Mouse (Mus musculus) embryonic facial prominence, embryonic 14.5 days (tissue): ENCODE data around the gene Zc3h7b. TPM values are rescaled to one million over a fixed set of nuclear protein-coding genes. Genes with fewer than 3 reads are reported as not detected.

Source experiments
- ATAC-seq: fragments of 200-750 bp; cut with Nextera tagmentation; 2 replicates; pipeline ENCODE4 v1.8.0; 2017; ENCODE audit warnings: low read depth, moderate number of reproducible peaks, moderate TSS enrichment
- DNase-seq: peaks from one replicate; pipeline ENCODE4 v3.0.0-alpha.2; 2015; ENCODE audit warnings: low spot score
- H3K27ac ChIP-seq: fragments of 300-500 bp; sonication (generic); replicated peaks from 2 replicates; pipeline ENCODE4 v1.5.1; 2014; ENCODE audit warnings: low read depth, mild to moderate bottlenecking, low read length, moderate library complexity
- H3K27me3 ChIP-seq: fragments of 300-500 bp; sonication (generic); replicated peaks from 2 replicates; pipeline ENCODE4 v1.6.1; 2014; ENCODE audit warnings: low read length; ENCODE audit not compliant: control insufficient read depth, insufficient read depth
- H3K36me3 ChIP-seq: fragments of 300-500 bp; sonication (generic); 2 replicates; pipeline ENCODE4 v1.6.1; 2014; ENCODE audit warnings: low read length, mixed read lengths; ENCODE audit not compliant: control insufficient read depth, insufficient read depth
- H3K4me1 ChIP-seq: fragments of 300-500 bp; sonication (generic); 2 replicates; pipeline ENCODE4 v1.6.1; 2014; ENCODE audit warnings: antibody characterized with exemption, low read length; ENCODE audit not compliant: control insufficient read depth, insufficient read depth
- H3K4me2 ChIP-seq: fragments of 300-500 bp; sonication (generic); 2 replicates; pipeline ENCODE4 v1.6.1; 2014; ENCODE audit warnings: low read depth, mild to moderate bottlenecking, low read length, moderate library complexity, mixed read lengths
- H3K4me3 ChIP-seq: fragments of 300-500 bp; sonication (generic); 2 replicates; pipeline ENCODE4 v1.5.1; 2014; ENCODE audit warnings: low read depth, mild to moderate bottlenecking, low read length
- H3K9ac ChIP-seq: fragments of 300-500 bp; sonication (generic); 2 replicates; pipeline ENCODE4 v1.6.1; 2014; ENCODE audit warnings: low read depth, mild to moderate bottlenecking, low read length, moderate library complexity, mixed read lengths
- H3K9me3 ChIP-seq: fragments of 300-500 bp; sonication (generic); 2 replicates; pipeline ENCODE4 v1.6.1; 2016; ENCODE audit warnings: low read length; ENCODE audit not compliant: control insufficient read depth
- WGBS: fragments of 180-500 bp; shearing (Covaris S2); extraction: QIAGEN DNeasy Blood & Tissue Kit; methylation state at CpG from one replicate; pipeline ENCODE4 v1.1.7; 2014; 5-methylcytosine and 5-hydroxymethylcytosine counted together
- polyA plus RNA-seq: library from polyadenylated mRNA; unstranded; fragments of >200 nt; fragmentation: Nextera tagmentation; extraction: Ambion mirVana; gene quantifications from 2 replicates; pipeline ENCODE4 v1.2.1, GENCODE M21; 2014

Gene Zc3h7b
- polyA plus RNA-seq, 1 experiment from 2014 or later = 28.7 TPM

DNA sequence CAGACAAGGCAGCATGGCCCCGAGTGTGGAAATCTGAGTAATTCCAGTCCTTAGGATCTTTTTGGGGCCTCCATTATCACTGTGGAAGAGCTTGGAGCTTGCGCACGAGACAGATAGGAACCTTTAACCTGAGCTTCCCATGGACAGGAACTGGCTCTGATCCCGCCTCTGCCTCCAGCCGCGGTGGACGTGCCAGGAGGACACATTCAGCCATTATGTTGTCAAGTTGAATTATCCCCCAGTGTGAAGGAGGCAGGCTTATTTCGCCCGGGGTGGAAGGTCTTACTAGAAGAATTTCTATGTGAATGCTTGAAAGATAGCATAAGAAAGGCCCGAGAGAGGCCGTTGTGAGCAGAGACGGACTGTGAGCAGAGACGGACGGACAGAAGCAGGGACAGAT lies 4.9 kb downstream of the Zc3h7b start:
- no peak for ATAC-seq
- no peak overlapping the region for H3K4me2 ChIP-seq

DNA sequence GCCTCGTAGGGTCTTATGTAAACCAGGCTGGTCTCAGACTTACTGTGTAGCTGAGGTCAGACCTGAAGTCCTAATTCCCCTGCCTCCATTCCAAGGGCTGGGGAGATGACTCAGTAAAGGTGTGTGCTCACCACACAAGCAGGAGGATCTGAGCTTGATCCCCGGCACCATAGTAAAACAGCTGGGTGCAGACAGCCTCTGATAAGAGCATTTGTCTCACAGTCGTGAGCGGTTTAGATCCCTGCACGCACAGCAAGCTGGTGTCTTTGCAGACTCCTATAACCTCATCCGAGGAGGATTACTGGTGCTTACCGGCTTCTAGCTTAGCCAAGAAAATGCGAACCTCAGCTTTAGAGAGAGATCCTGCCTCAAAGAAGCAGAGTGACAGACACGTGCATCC lies 8.8 kb downstream of the Zc3h7b start:
- DNase-seq (no peak), ATAC-seq (no peak)
- Histone ChIP-seq H3K27me3 (no peaks in the 10 kb centered on the region), H3K9ac (no peak overlapping the region), H3K4me3 (no peak overlapping the region), H3K36me3 (peaks cover 6% of the 10 kb centered on the region; the same call in 1 of the 2 replicates), H3K27ac (no peak overlapping the region), H3K4me2 (no peak overlapping the region), H3K4me1 (no peaks in the 10 kb centered on the region), H3K9me3 (no peaks in the 10 kb centered on the region)
- 95% methylated on average over 9 of the region's 9 CpGs for WGBS

More for the DNA sequence above, 4.9 kb downstream of the Zc3h7b start:
- peaks cover 3% of the 10 kb centered on the region; the same call in 1 of the 2 replicates for H3K4me1 ChIP-seq
- peak; percentile 8 for DNase-seq
- no peaks in the 10 kb centered on the region for H3K9me3 ChIP-seq
- H3K36me3 ChIP-seq = peaks cover 6% of the 10 kb centered on the region; the same call in 1 of the 2 replicates
- no peaks in the 10 kb centered on the region for H3K27me3 ChIP-seq
- no peak overlapping the region for H3K27ac ChIP-seq
- H3K4me3 ChIP-seq = no peak overlapping the region
- 58% methylated on average over 14 of the region's 14 CpGs for WGBS
- no peak overlapping the region for H3K9ac ChIP-seq

- H3K36me3 ChIP-seq = peaks cover 6% of the 10 kb centered on the region; the same call in 1 of the 2 replicates
- no peaks in the 10 kb centered on the region for H3K9me3 ChIP-seq
- H3K4me2 ChIP-seq = no peak overlapping the region
- H3K4me1 ChIP-seq = no peaks in the 10 kb centered on the region
- no peak overlapping the region for H3K9ac ChIP-seq
- no peak overlapping the region for H3K27ac ChIP-seq
- no peak overlapping the region for H3K4me3 ChIP-seq
- WGBS = 89% methylated on average over 5 of the region's 5 CpGs
- H3K27me3 ChIP-seq = no peaks in the 10 kb centered on the region
- no peak for DNase-seq
- ATAC-seq = no peak
These were observed 13.8 kb downstream of the Zc3h7b start for GRCm38 (mm10) chr15:81758701-81759100.

DNA sequence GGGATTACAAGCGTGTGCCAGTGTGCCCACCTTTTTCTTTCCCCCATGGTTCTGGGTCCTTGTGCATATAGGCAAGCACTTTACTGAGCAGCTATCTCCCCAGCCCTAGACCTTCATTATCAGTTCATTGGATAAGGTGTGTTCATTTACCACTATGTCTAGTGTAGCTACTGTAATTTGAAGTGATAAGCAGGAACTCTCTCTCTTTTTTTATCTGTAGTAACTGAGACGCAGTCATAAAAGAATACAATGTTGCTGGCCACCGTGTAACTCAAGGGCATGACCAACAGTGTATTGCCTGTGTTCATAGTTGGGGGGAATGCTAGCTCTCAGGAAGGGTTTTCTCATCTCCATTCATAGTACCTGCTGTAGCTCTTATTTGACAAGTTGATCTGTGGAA lies 14.7 kb downstream of the Zc3h7b start:
- Histone ChIP-seq H3K9me3 (no peaks in the 10 kb centered on the region), H3K4me1 (no peaks in the 10 kb centered on the region), H3K9ac (no peak overlapping the region), H3K4me2 (no peak overlapping the region), H3K4me3 (no peak overlapping the region), H3K27me3 (no peaks in the 10 kb centered on the region), H3K27ac (no peak overlapping the region), H3K36me3 (peaks cover 6% of the 10 kb centered on the region; the same call in 1 of the 2 replicates)
- no peak for DNase-seq
- WGBS = 93% methylated on average over 3 of the region's 3 CpGs
- no peak for ATAC-seq

DNA sequence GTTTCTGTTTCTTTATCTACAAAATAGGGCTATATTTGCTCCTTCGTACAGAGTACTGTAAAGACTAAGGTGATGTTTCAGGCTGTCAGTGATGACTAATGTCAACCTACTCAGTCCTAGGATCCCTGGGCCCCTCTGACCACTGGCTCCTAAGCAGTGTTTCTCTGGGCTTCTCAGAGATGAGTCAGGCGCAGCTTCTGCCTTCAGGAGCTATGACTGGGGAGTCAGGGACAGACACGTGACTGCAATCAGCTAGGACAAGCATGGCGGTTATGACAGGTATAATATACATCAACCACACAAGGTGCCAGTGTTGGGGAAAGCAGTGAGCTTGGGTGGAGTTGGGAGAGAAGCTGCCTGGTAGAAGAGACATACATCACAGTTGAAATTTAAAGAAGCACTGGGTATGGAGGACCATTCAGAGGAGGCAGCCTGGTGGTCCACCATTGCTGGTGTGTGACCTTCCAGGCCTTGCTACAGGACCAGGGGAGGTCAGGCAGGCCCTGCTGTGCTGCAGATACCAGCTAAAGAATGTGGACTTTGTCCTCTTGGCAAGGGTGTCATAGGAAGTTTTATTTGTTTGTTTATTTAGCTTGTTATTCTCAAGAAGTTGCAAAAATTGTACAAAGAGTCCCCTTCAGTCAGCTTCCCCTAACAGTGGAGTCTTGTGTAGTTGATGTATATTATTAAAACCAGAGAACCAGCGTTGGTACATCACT lies 15.7 kb downstream of the Zc3h7b start:
- no peak overlapping the region for H3K9ac ChIP-seq
- no peaks in the 10 kb centered on the region for H3K27me3 ChIP-seq
- H3K36me3 ChIP-seq = peaks cover 6% of the 10 kb centered on the region; the same call in 1 of the 2 replicates
- H3K9me3 ChIP-seq = no peaks in the 10 kb centered on the region
- no peaks in the 10 kb centered on the region for H3K4me1 ChIP-seq
- H3K4me2 ChIP-seq = no peak overlapping the region
- DNase-seq (no peak), ATAC-seq (no peak)
- H3K27ac ChIP-seq = no peak overlapping the region
- no peak overlapping the region for H3K4me3 ChIP-seq
- WGBS = 83% methylated on average over 5 of the region's 5 CpGs

DNA sequence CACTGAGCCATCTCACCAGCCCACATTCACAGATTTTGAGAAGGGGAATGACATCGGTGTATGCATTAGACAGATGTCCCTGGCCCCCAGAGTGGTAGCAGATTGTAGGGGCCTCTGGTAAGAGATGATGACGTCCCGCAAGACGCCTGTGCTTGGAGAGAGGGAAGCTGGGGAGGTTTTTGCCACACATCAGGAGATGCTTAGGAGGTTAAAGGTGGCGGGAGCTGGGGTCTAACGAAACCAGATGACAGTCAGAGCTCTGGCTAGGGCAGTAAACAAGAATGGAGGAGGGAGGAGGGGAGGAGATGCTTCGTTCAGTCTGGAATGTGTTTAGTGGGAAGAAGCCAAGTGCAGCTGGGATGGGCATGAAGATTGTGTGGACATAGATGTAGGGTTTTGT lies 16.5 kb downstream of the Zc3h7b start:
- no peak overlapping the region for H3K9ac ChIP-seq
- H3K27me3 ChIP-seq = no peaks in the 10 kb centered on the region
- no peaks in the 10 kb centered on the region for H3K4me1 ChIP-seq
- no peak for ATAC-seq
- H3K9me3 ChIP-seq = no peaks in the 10 kb centered on the region
- H3K36me3 ChIP-seq = peaks cover 6% of the 10 kb centered on the region; the same call in 1 of the 2 replicates
- WGBS = 51% methylated on average over 7 of the region's 7 CpGs
- no peak overlapping the region for H3K4me3 ChIP-seq
- H3K27ac ChIP-seq = no peak overlapping the region
- no peak overlapping the region for H3K4me2 ChIP-seq
- peak; percentile 8 for DNase-seq

GRCm38 (mm10) chr15:81761959-81762358 lies 17.1 kb downstream of the Zc3h7b start:
- 86% methylated on average over 3 of the region's 3 CpGs for WGBS

GRCm38 (mm10) chr15:81764573-81764972 lies 19.7 kb downstream of the Zc3h7b start:
- WGBS = 90% methylated on average over 6 of the region's 6 CpGs

More at GRCm38 (mm10) chr15:81761959-81762358, 17.1 kb downstream of the Zc3h7b start:
- no peak for DNase-seq
- H3K9me3 ChIP-seq = no peaks in the 10 kb centered on the region
- ATAC-seq = no peak
- H3K4me3 ChIP-seq = no peak overlapping the region
- H3K9ac ChIP-seq = no peak overlapping the region
- H3K4me2 ChIP-seq = no peak overlapping the region
- no peaks in the 10 kb centered on the region for H3K4me1 ChIP-seq
- no peak overlapping the region for H3K27ac ChIP-seq
- H3K36me3 ChIP-seq = peaks cover 6% of the 10 kb centered on the region; the same call in 1 of the 2 replicates
- H3K27me3 ChIP-seq = no peaks in the 10 kb centered on the region

GRCm38 (mm10) chr15:81765651-81766050 lies 20.8 kb downstream of the Zc3h7b start:
- Histone ChIP-seq H3K4me2 (no peak overlapping the region), H3K9ac (no peak overlapping the region), H3K9me3 (no peaks in the 10 kb centered on the region), H3K4me3 (no peak overlapping the region), H3K4me1 (no peaks in the 10 kb centered on the region), H3K27me3 (no peaks in the 10 kb centered on the region), H3K27ac (no peak overlapping the region), H3K36me3 (peaks cover 29% of the 10 kb centered on the region)
- ATAC-seq (no peak), DNase-seq (no peak)
- 91% methylated on average over 9 of the region's 9 CpGs for WGBS

More at GRCm38 (mm10) chr15:81764573-81764972, 19.7 kb downstream of the Zc3h7b start:
- ATAC-seq (no peak), DNase-seq (no peak)
- H3K27me3 ChIP-seq = no peaks in the 10 kb centered on the region
- no peaks in the 10 kb centered on the region for H3K4me1 ChIP-seq
- no peak overlapping the region for H3K9ac ChIP-seq
- peaks cover 20% of the 10 kb centered on the region for H3K36me3 ChIP-seq
- H3K4me3 ChIP-seq = no peak overlapping the region
- H3K9me3 ChIP-seq = no peaks in the 10 kb centered on the region
- H3K27ac ChIP-seq = no peak overlapping the region
- H3K4me2 ChIP-seq = no peak overlapping the region
